Mouse (Mus musculus): ENCODE measurements around the gene Prl7a2. TPM values are rescaled to one million over a fixed set of nuclear protein-coding genes. Genes with fewer than 3 reads are reported as not detected.

Gene Prl7a2
- polyA plus RNA-seq (2015; fragmentation: Nextera tagmentation; extraction: Ambion mirVana) = not detected in 2 replicates

GRCm38 (mm10) chr13:27667936-27668335 lies at the start of gene Prl7a2:
Gene Prl7a2, minus strand, starts transcription at chr13:27668036.
- DNase-seq (ENCODE audit: low spot score) = no peak

DNA sequence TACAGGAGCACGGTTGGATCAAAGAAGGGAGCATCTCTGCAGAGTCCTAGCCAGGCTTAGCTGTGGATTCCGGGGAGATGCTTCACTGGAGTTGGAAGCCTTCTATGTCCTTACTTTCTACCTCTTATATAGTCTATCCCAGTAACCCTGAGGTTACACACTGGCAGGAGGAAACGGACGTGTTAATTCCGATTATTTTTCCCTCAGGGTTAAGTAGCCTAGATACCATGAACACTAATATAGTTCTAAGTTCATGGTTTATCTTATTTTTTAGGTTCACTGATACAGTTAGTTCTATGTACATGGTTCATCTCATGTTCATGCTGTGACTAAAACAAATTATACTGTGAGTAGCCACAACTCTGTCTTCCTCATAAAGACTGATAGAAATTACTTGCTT lies 48.8 kb upstream of the Prl7a2 start, which contains the start of gene Prl7d1:
TSS of gene Prl7d1 (minus strand) at position 101 of the 400 bp plus-strand sequence.
- DNase-seq (ENCODE audit: low spot score) = no peak

- DNase-seq (ENCODE audit: low spot score) = no peak
These were observed 38.7 kb upstream of the Prl7a2 start for GRCm38 (mm10) chr13:27706521-27706920.

- DNase-seq (ENCODE audit: low spot score) = no peak
These were observed 7.1 kb downstream of the Prl7a2 start for GRCm38 (mm10) chr13:27660747-27661146.

DNA sequence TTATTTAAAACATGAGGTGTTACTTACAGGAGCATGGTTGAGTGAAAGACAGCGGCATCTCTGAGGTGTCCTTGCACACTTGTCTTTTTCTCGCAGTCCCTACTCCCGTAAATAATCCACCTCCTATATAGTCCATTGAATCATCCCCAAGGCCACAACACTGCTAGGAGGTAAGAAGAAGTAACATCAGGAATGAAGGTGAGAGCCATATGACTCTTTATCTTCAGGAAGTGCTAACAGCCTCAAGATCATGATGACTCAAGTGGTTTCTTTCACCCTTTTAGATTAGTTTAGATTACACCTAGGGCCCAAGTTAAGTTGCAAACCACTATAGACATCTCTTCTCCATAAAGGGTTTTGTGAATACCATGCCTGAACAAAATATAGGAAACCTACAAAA lies 25.4 kb downstream of the Prl7a2 start, which contains the start of gene Prl7a1:
TSS of gene Prl7a1 (minus strand) at position 101 of the 400 bp plus-strand sequence.
- DNase-seq (ENCODE audit: low spot score) = no peak

DNA sequence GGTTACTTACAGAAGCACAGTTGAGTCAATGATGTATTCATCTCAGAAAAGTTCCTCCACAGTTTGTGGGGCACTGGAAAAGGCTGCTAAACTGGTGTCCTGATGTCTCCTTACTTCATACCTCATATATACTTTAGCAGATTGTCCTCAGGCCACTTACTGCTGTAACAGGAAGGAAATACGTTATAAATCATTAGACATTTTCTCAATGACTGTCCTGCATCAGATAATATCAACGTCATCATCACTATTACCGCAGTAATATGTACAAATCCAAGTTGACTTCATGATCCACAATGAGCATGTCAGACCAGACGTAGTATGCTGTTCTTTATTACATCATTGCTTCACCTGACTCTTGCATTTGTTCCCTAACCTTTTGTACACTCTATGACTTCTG lies 57.4 kb downstream of the Prl7a2 start, which contains the start of gene Prl7b1:
TSS of gene Prl7b1 (minus strand) at position 101 of the 400 bp plus-strand sequence.
- DNase-seq (ENCODE audit: low spot score) = no peak

Other genes with a start within 250 kb of the Prl7a2 start
- not detected in 2 replicates for gene Prl8a6, start 229.3 kb downstream of the Prl7a2 start, polyA plus RNA-seq (2015; fragmentation: Nextera tagmentation; extraction: Ambion mirVana)
- not detected in 2 replicates for gene Prl8a8, start 154.8 kb downstream of the Prl7a2 start, polyA plus RNA-seq (2015; fragmentation: Nextera tagmentation; extraction: Ambion mirVana)
- not detected in 2 replicates for gene Prl8a9, start 103.4 kb downstream of the Prl7a2 start, polyA plus RNA-seq (2015; fragmentation: Nextera tagmentation; extraction: Ambion mirVana)
- not detected in 2 replicates for gene Prl8a1, start 85.9 kb downstream of the Prl7a2 start, polyA plus RNA-seq (2015; fragmentation: Nextera tagmentation; extraction: Ambion mirVana)
- not detected in 2 replicates for gene Prl7b1, start 57.5 kb downstream of the Prl7a2 start, polyA plus RNA-seq (2015; fragmentation: Nextera tagmentation; extraction: Ambion mirVana)
- gene Prl7a1, start 25.5 kb downstream of the Prl7a2 start, polyA plus RNA-seq (2015; fragmentation: Nextera tagmentation; extraction: Ambion mirVana) = not detected in 2 replicates
- gene Prl7d1, start 48.7 kb upstream of the Prl7a2 start, polyA plus RNA-seq (2015; fragmentation: Nextera tagmentation; extraction: Ambion mirVana) = not detected in 2 replicates
- not detected in 2 replicates for gene Prl7c1, start 112.8 kb upstream of the Prl7a2 start, polyA plus RNA-seq (2015; fragmentation: Nextera tagmentation; extraction: Ambion mirVana)
- 0.36 and 0.44 TPM in 2 replicates for gene Prl2a1, start 133.6 kb upstream of the Prl7a2 start, polyA plus RNA-seq (2015; fragmentation: Nextera tagmentation; extraction: Ambion mirVana)
- not detected in 2 replicates for gene Prl2c1, start 181.3 kb upstream of the Prl7a2 start, polyA plus RNA-seq (2015; fragmentation: Nextera tagmentation; extraction: Ambion mirVana)